Mouse (Mus musculus) brain, adult 2 months (tissue): ENCODE results near the gene Sgk2.

Experiments used
- DNase-seq: peaks from one replicate; pipeline ENCODE4 v3.0.0; 2011; ENCODE audit warnings: low read depth, low spot score

The Sgk2 gene

GRCm38 (mm10) chr2:162987218-162987617, at the start of gene Sgk2:
Sgk2 (plus strand) TSS chr2:162987330.
- no peak for DNase-seq

GRCm38 (mm10) chr2:162939562-162939961, 47.6 kb upstream of the Sgk2 start:
- DNase-seq: no peak

GRCm38 (mm10) chr2:162943148-162943846, 43.8 kb upstream of the Sgk2 start, which contains the start of gene L3mbtl1:
L3mbtl1 (plus strand) TSS chr2:162943472.
- peak; percentile 65 for DNase-seq

- peak; percentile 52 for DNase-seq
Observed at GRCm38 (mm10) chr2:162943931-162944330, 43.2 kb upstream of the Sgk2 start.

- no peak for DNase-seq
Observed at GRCm38 (mm10) chr2:162946964-162947363, 40.2 kb upstream of the Sgk2 start.

GRCm38 (mm10) chr2:162947736-162948135, 39.4 kb upstream of the Sgk2 start:
- DNase-seq: peak; percentile 48

- peak; percentile 33 for DNase-seq
Observed at GRCm38 (mm10) chr2:162948221-162948620, 38.9 kb upstream of the Sgk2 start.

GRCm38 (mm10) chr2:162950776-162951175, 36.4 kb upstream of the Sgk2 start:
- no peak for DNase-seq

GRCm38 (mm10) chr2:162956843-162957242, 30.3 kb upstream of the Sgk2 start:
- no peak for DNase-seq

- no peak for DNase-seq
Observed at GRCm38 (mm10) chr2:162961321-162961720, 25.8 kb upstream of the Sgk2 start.

- DNase-seq: no peak
Observed at GRCm38 (mm10) chr2:162966734-162967133, 20.4 kb upstream of the Sgk2 start.

GRCm38 (mm10) chr2:162968357-162968756, 18.8 kb upstream of the Sgk2 start:
- peak; percentile 28 for DNase-seq

- no peak for DNase-seq
Observed at GRCm38 (mm10) chr2:162969101-162969500, 18.0 kb upstream of the Sgk2 start.

GRCm38 (mm10) chr2:162970896-162971295, 16.2 kb upstream of the Sgk2 start:
- DNase-seq: no peak

- no peak for DNase-seq
Observed at GRCm38 (mm10) chr2:162972752-162973151, 14.4 kb upstream of the Sgk2 start.

GRCm38 (mm10) chr2:162973206-162973605, 13.9 kb upstream of the Sgk2 start:
- DNase-seq: no peak

- peak; percentile 29 for DNase-seq
Observed at GRCm38 (mm10) chr2:162973637-162974036, 13.5 kb upstream of the Sgk2 start.

- peak; percentile 91 for DNase-seq
Observed at GRCm38 (mm10) chr2:162975157-162975775, 11.9 kb upstream of the Sgk2 start.

- peak; percentile 35 for DNase-seq
Observed at GRCm38 (mm10) chr2:162976001-162976400, 11.1 kb upstream of the Sgk2 start.

GRCm38 (mm10) chr2:162984381-162984780, 2.7 kb upstream of the Sgk2 start:
- no peak for DNase-seq

- peak; percentile 70 for DNase-seq
Observed at GRCm38 (mm10) chr2:162985923-162986322, 1.2 kb upstream of the Sgk2 start.

GRCm38 (mm10) chr2:162986764-162987163, 366 bp upstream of the Sgk2 start:
- DNase-seq: no peak

- no peak for DNase-seq
Observed at GRCm38 (mm10) chr2:162988235-162988634, 1.1 kb downstream of the Sgk2 start.
